Mouse (Mus musculus): ENCODE measurements around the gene Plch2.
"Not testable (repeated sequence)": the region's sequence is repeated elsewhere in the genome, so short reads cannot be mapped to it uniquely, and the experiment has no call there.

Gene Plch2

GRCm38 (mm10) chr4:155056724-155057123, at the start of gene Plch2:
Plch2 (minus strand) TSS chr4:155056784.
- no peak for DNase-seq (ENCODE audit: low spot score)

GRCm38 (mm10) chr4:155098572-155098971, 42.0 kb upstream of the Plch2 start:
- DNase-seq (ENCODE audit: low spot score): no peak

DNA sequence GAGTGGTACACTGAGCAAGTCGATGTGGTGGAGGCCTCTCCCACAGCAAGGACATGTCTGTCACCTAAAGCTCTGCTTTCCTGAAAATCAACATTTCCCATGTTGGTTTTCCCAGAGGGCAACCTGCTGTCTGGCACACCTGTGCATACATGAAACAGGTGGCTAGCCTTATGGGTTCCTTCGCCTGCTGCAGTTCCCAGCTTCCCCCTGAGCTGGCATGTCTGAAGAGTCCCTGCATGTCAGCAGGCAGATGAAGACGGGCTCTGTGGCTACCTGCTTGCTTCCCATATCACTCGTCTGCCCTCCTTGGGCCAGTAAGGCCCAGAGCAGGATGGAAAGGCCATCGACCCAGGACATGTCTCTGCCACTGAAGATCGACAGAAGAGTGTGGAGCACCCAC, 40.9 kb upstream of the Plch2 start:
- DNase-seq (ENCODE audit: low spot score): no peak

DNA sequence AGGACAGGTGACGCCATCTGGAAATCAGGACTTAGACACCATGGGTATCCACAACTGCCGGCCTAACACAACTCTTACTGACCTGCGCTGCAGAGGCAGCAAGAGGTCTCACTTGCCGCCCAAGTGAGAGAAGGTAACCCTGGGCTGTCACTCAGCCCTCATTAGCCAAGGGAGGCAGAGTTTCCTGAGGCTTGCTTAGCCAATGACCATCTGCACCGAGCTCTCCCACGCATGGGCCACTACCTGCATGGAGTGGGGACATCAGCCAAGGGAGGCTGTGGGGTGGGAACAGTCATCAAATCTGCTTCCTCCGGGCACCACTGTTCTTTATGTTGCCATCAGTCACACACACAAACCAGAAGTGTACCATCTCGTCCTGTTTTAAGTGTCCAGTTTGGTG, 39.4 kb upstream of the Plch2 start:
- no peak for DNase-seq (ENCODE audit: low spot score)

- peak; percentile 76 for DNase-seq (ENCODE audit: low spot score)
Measured at GRCm38 (mm10) chr4:155095238-155095900, 38.8 kb upstream of the Plch2 start.

DNA sequence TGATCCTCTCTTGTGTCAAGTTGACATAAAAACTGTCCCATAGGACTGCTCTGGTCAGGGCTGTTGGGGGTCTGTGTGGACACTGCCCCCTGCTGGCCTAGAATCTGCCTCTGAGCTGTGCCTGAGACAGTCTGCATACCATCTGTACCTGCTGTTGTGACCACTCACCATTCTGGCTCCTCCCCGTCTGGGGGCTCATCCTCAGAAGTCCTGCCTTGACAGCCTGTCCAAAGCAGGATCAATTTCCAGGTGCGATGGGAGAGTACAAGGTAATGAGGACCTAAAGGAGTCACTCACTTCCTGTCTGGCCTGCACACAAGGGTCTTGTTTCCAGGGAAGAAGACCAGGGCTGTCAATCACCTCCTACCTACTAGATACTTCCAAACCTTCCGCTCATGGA, 38.0 kb upstream of the Plch2 start:
- DNase-seq (ENCODE audit: low spot score): no peak

DNA sequence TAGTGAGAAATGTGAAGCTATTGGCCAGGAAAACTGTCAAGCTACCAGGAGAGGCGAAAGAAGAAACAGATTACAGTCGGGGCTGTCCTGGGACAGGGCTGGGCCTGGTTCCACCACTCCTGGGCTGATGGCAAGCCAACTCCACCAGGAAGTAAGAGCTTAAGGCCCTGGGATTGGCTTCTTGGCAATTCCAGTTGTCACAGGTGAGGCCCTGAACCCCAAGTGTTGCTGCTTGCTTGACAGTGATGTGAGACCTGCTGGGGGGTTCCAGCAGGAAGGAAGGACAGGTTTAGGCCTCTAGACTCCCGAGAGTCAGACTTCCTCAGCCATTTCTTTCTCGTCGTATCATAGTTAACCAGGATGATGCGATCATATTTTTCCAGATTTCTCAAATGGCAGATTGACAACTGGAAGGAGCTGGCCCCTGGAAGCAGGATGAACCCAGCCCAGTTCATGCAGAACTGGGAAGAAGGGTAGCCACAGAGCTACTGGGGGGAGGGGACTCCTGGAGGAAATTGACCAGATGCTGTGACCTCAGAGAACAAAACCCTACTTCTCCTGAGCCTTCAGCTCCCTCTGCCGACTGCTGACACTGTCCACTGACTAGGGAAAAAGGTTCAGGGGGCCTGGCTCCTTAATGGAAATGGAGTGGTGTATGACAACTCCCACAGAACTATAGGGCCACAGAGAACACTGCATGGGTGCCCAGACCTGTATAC, 37.0 kb upstream of the Plch2 start:
- no peak for DNase-seq (ENCODE audit: low spot score)

DNA sequence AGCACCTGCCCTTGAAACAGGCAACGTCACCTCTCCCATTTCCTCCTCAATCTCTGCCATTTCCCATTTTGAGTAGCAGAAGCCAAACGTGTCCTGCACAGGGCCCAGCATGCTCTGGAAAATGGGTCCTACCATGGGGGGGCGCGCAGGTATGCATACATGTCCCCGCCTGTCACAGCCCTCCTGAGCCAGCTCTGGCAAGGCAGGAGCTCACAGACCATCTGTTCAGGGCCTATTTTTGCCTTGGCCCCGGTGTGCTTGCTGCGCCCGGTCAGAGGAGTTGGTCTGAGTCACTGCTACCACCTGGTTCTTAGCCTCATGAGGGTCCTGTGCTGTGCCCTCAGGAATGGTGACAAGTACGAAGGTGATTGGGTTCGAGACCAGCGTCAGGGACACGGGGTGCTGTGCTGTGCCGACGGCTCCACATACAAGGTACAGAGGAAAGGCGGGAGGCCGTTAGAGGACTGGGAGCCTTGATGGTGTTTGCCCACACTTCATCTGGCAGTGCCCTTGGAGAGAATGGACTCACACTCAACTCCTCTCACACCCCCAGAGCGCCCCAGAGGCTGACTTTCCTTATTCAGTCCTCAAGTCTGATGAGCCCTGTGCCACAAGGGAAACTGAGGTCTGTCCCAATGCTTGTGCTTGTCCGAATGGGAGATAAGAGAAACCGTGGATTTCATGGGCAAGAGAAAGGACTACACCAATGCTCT, 36.3 kb upstream of the Plch2 start:
- no peak for DNase-seq (ENCODE audit: low spot score)

GRCm38 (mm10) chr4:155090688-155091449, 34.3 kb upstream of the Plch2 start:
- DNase-seq (ENCODE audit: low spot score): no peak

GRCm38 (mm10) chr4:155090147-155090546, 33.6 kb upstream of the Plch2 start:
- no peak for DNase-seq (ENCODE audit: low spot score)

- no peak for DNase-seq (ENCODE audit: low spot score)
Measured at GRCm38 (mm10) chr4:155089241-155089640, 32.7 kb upstream of the Plch2 start.

- peak; percentile 99 for DNase-seq (ENCODE audit: low spot score)
Measured at GRCm38 (mm10) chr4:155086108-155087024, 29.8 kb upstream of the Plch2 start, which contains the start of the genes Rer1 and Morn1. Rer1 (minus strand) TSS chr4:155086382. Morn1 (plus strand) TSS chr4:155086577.

DNA sequence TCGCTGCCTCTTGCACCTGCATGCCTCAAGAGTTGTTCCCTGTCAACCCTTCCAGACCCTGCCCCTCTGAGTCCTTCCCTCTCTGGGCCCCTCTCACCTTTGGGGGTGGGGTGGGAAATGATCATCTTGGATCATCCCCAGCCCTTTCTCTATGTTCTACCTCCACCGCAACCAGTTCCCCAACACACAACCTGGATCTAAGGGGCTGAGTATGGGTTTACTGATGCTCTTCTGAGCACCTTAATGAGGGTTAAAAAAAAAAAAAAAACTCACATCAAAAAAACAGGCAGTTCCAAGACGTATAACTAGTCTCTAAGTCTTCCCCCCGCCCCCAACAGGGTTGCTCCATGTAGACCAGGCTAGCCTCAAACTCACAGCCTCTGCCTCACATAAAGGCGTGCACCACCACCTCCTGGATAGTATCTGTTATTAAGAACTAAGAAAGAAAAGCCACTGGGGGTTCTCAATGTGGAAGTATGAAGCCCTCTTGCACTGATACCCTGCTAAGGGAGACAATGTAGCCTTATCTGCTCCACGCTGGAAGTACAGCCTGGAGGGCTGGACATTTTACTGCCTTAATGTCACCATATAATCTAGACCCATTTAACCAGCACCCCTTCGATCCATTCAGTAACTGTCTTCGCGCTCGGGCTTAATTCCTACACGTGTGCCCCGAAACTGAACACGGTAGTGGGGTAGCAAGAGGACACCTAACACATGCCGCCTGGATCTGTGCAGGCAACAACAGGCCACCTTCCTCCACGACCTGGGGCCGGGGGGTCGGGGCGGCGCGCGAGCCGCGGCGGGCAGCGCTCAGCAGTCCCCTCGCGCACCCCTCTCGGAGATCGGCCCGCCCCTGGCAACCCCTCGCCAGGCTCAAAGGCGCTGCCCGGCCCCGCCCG, 28.9 kb upstream of the Plch2 start:
- no peak for DNase-seq (ENCODE audit: low spot score)

- no peak for DNase-seq (ENCODE audit: low spot score)
Measured at GRCm38 (mm10) chr4:155084351-155084750, 27.8 kb upstream of the Plch2 start.

GRCm38 (mm10) chr4:155083553-155083952, 27.0 kb upstream of the Plch2 start:
- DNase-seq (ENCODE audit: low spot score): no peak

GRCm38 (mm10) chr4:155079666-155080065, 23.1 kb upstream of the Plch2 start:
- no peak for DNase-seq (ENCODE audit: low spot score)

- not testable (repeated sequence) for DNase-seq (ENCODE audit: low spot score)
Measured at GRCm38 (mm10) chr4:155078808-155079207, 22.2 kb upstream of the Plch2 start.

DNA sequence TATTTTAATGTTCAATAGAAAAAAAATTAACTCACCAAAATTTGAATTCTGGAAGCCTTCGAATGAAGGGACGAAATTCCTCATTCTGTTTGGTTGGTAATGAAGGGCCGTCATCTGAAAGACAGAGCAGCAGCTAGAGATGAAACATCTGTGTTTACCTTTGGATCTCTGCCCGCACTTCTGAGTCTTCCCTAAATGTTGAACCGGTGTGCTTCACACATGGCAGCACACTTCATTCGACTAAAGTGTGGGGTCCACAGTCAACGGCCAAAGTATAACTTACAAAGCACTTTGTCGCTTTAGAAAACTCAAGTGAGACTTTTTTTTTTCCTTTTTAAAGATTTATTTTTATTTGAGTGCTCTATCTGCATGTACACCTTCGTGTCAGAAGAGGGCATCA, 20.1 kb upstream of the Plch2 start:
- no peak for DNase-seq (ENCODE audit: low spot score)

DNA sequence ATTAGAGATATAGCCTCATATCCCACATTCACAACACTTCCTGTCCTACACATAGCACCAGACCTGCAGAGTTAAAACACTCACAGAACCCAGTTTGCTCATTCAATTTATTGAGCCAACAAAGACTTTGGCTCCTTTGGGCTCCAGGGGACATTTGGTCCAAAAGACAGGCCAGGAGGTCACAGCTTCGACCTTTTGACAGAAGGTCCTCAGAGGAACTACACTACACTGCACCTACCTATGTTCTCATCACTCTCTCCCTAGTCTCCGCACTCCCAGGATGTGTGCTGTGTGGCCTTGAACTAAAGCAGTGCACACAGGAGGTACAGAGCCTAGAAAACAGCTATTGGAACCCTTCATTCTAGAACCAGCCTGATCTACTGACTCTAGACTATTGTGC, 19.2 kb upstream of the Plch2 start:
- DNase-seq (ENCODE audit: low spot score): no peak

DNA sequence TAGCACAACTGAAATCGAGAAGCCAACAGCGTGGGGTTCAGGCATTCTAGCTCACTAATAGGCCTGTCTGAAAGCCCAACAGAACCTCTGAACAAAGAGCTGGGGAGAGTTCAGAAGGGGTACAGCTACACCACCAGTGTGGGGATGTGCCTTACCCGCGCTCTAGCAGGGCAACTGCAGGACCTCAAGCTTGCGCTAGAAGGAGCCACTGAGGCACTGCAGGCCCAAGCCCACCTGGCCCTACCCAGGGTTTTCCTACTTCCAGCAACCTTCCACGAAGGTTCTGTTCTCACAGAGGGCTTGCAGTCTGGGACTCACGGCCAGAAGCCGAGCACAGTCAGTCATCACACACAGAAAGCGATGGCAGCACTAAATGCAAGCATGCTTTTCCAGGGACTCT, 18.6 kb upstream of the Plch2 start:
- no peak for DNase-seq (ENCODE audit: low spot score)

Data from testis, postnatal 14 days (tissue).